9 mouse cellular contexts compared by ENCODE assay signal in genomic region chr1:89104066-89104765, GRCm38 (mm10). TPM values are rescaled to one million over a fixed set of nuclear protein-coding genes. Genes with fewer than 3 reads are reported as not detected.
DNase-seq lines count a peak whose midpoint lies in the region; ATAC-seq and TF ChIP-seq lines count a peak whose summit lies in the region.
"Had no signal": no experiment of that assay in that cellular context is flagged by ENCODE, and none has a peak within 500 bp of the region (broad histone marks: within the 10 kb centered on the region; RNA-seq: fewer than 3 reads in every experiment).

No protein-coding gene starts in this region.

- WGBS in lung, postnatal 0 days, result 31% methylated on average over 13 of the region's 13 CpGs
- 84% methylated on average over 13 of the region's 13 CpGs for WGBS in forebrain, embryonic 11.5 days

- no peak for TF ChIP-seq CTCF in lung, postnatal 0 days (IDR thresholded peaks at IDR 0.05)

- intact Hi-C loops in heart, postnatal 25 days (cut with DNase I), result no loop called here

- no peaks in the 10 kb centered on the region for H3K27me3 ChIP-seq in lung, postnatal 0 days (replicated peaks; ENCODE audit: insufficient read depth, low read length)
- H3K27me3 ChIP-seq in forebrain, embryonic 11.5 days (ENCODE audit: control insufficient read depth, insufficient read depth, low read length), result no peaks in the 10 kb centered on the region
- H3K27me3 ChIP-seq: neural tube, embryonic 13.5 days had no signal

- peak; percentile 80 for DNase-seq in adrenal gland, postnatal 10 days
- DNase-seq in adrenal gland, postnatal 4 days (ENCODE audit: low spot score in 2 of 2), result no peak
- peak; percentile 75 for DNase-seq in NIH3T3 (ENCODE audit: low read depth)
- DNase-seq in heart, postnatal 25 days (ENCODE audit: low spot score), result peak; percentile 50
- peak; percentile 91 for DNase-seq in lung, postnatal 0 days (ENCODE audit: low spot score)
- no peak for DNase-seq in retina, postnatal 1 day
- no peak for DNase-seq in cerebellum, postnatal 4 days (ENCODE audit: low spot score in 2 of 2)
- no peak for DNase-seq in forebrain, embryonic 11.5 days (ENCODE audit: low spot score)

- H3K27ac ChIP-seq in lung, postnatal 0 days (ENCODE audit: low read length), result peak overlapping the region; percentile 80
- no peak overlapping the region for H3K27ac ChIP-seq in forebrain, embryonic 11.5 days (ENCODE audit: low read depth, low read length)

- H3K4me1 ChIP-seq in lung, postnatal 0 days (ENCODE audit: insufficient read depth, low read depth, low read length), result peaks cover 58% of the 10 kb centered on the region
- H3K4me1 ChIP-seq in forebrain, embryonic 11.5 days (replicated peaks; ENCODE audit: control insufficient read depth, insufficient read depth, low read length), result peaks cover 16% of the 10 kb centered on the region

- TF ChIP-seq EP300 in lung, postnatal 0 days (IDR thresholded peaks at IDR 0.05), result peak; percentile 84

- H3K4me2 ChIP-seq in lung, postnatal 0 days (replicated peaks; ENCODE audit: low read depth, low read length), result peak overlapping the region; percentile 2
- no peak overlapping the region for H3K4me2 ChIP-seq in forebrain, embryonic 11.5 days (ENCODE audit: low read depth, low read length, severe bottlenecking)
- H3K4me2 ChIP-seq: neural tube, embryonic 13.5 days had no signal

- H3K9me3 ChIP-seq in lung, postnatal 0 days (ENCODE audit: low read length), result no peaks in the 10 kb centered on the region
- H3K9me3 ChIP-seq in forebrain, embryonic 11.5 days (ENCODE audit: control insufficient read depth, low read length), result no peaks in the 10 kb centered on the region
- H3K9me3 ChIP-seq: neural tube, embryonic 13.5 days had no signal

- no peak overlapping the region for H3K4me3 ChIP-seq in lung, postnatal 0 days (ENCODE audit: low read depth, low read length)
- H3K4me3 ChIP-seq in forebrain, embryonic 11.5 days (ENCODE audit: low read depth, low read length), result no peak overlapping the region
- H3K4me3 ChIP-seq: neural tube, embryonic 13.5 days had no signal

- H3K36me3 ChIP-seq in lung, postnatal 0 days (ENCODE audit: insufficient read depth, low read length), result no peaks in the 10 kb centered on the region
- no peaks in the 10 kb centered on the region for H3K36me3 ChIP-seq in forebrain, embryonic 11.5 days (ENCODE audit: control insufficient read depth, insufficient read depth, low read length)
- H3K36me3 ChIP-seq: neural tube, embryonic 13.5 days had no signal

- H3K9ac ChIP-seq in lung, postnatal 0 days (replicated peaks; ENCODE audit: low read depth), result no peak overlapping the region
- no peak overlapping the region for H3K9ac ChIP-seq in forebrain, embryonic 11.5 days (ENCODE audit: low read length)
- H3K9ac ChIP-seq: neural tube, embryonic 13.5 days had no signal

- peak; percentile 85 for ATAC-seq in lung, postnatal 0 days
- ATAC-seq in forebrain, embryonic 11.5 days (replicated peaks; ENCODE audit: low FRiP score), result no peak

RNA-seq across cellular contexts. Expression of gene Sh3bp4, which starts 34.0 kb away (rescaled TPM):
- 10 to 100 TPM; 13.4 to 17.6 TPM for total RNA-seq in adrenal gland, postnatal 10 days (2021)
- total RNA-seq in adrenal gland, postnatal 4 days (2021), result 10 to 100 TPM; 19.2 to 22.6 TPM
- total RNA-seq in heart, postnatal 25 days (2021), result 10 to 100 TPM; 10.5 to 13.2 TPM
- polyA plus RNA-seq in lung, postnatal 0 days (2015; fragmentation: Nextera tagmentation; extraction: Ambion mirVana), result 18.9 and 22.0 TPM in 2 replicates
- 29.3 and 30.2 TPM in 2 replicates for polyA plus RNA-seq in forebrain, embryonic 11.5 days (2014; fragmentation: Nextera tagmentation; extraction: Ambion mirVana)

Comparison
In these comparisons a context has a peak if more than half of its experiments do, and no peak if none do; other contexts are left out.
1. DNase-seq: peak in adrenal gland, postnatal 10 days (single experiment), NIH3T3 (single experiment), heart, postnatal 25 days (single experiment) and lung, postnatal 0 days (single experiment); none in adrenal gland, postnatal 4 days (0 of 2), retina, postnatal 1 day (single experiment), cerebellum, postnatal 4 days (0 of 2) and forebrain, embryonic 11.5 days (single experiment).